Mouse (Mus musculus): ENCODE measurements at regions not wholly inside any gene's neighbourhood (a gene's known extent, or its start where the extent isn't known, plus 50 kb on each side); places are given as distances from the start of the nearest gene placed in this dataset.

DNA sequence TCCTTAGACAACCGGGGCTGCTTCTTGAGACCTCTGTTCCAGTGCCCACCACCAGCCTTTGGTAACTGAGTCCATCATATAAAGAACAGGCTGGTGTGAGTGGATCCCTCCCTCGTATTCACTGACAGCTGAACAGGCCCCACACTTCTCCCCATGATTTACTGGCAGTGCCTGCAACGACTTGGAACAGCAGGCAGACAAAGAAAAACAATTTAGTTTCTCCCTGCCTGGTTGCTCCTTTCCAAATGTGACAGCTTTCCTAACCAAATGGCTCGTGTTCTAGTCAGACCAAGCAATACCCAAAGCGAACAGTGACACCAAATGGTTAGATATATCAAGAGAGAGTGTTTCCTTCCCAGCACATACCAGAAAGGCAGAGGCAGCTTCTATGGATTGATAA is 150.0 kb upstream of the Adamts3 start:
- TF ChIP-seq EP300 (IDR thresholded peaks at IDR 0.05; ENCODE audit: low read depth) (no peak), CTCF (IDR thresholded peaks at IDR 0.05; ENCODE audit: low read depth) (no peak)

Data from heart, postnatal 0 days (tissue).